Mouse (Mus musculus): Measurements from ENCODE around the gene Clec14a.
"Not testable (repeated sequence)": the region's sequence is repeated elsewhere in the genome, so short reads cannot be mapped to it uniquely, and the experiment has no call there.

Gene Clec14a

GRCm38 (mm10) chr12:58268563-58269501 is at the start of gene Clec14a:
Gene Clec14a (minus strand): TSS chr12:58269290.
- no peak for DNase-seq (ENCODE audit: low read depth, low spot score)

GRCm38 (mm10) chr12:58307835-58308234 is 38.7 kb upstream of the Clec14a start:
- no peak for DNase-seq (ENCODE audit: low read depth, low spot score)

- not testable (repeated sequence) for DNase-seq (ENCODE audit: low read depth, low spot score)
Measured at GRCm38 (mm10) chr12:58306402-58306801, 37.3 kb upstream of the Clec14a start.

- DNase-seq (ENCODE audit: low read depth, low spot score), result no peak
Measured at GRCm38 (mm10) chr12:58305567-58305966, 36.5 kb upstream of the Clec14a start.

- DNase-seq (ENCODE audit: low read depth, low spot score), result no peak
Measured at GRCm38 (mm10) chr12:58296980-58297379, 27.9 kb upstream of the Clec14a start.

- DNase-seq (ENCODE audit: low read depth, low spot score), result no peak
Measured at GRCm38 (mm10) chr12:58285912-58286311, 16.8 kb upstream of the Clec14a start.

- no peak for DNase-seq (ENCODE audit: low read depth, low spot score)
Measured at GRCm38 (mm10) chr12:58270520-58270919, 1.4 kb upstream of the Clec14a start.

GRCm38 (mm10) chr12:58269505-58269904 is 415 bp upstream of the Clec14a start:
- no peak for DNase-seq (ENCODE audit: low read depth, low spot score)

- no peak for DNase-seq (ENCODE audit: low read depth, low spot score)
Measured at GRCm38 (mm10) chr12:58268186-58268562, 916 bp downstream of the Clec14a start.

GRCm38 (mm10) chr12:58267779-58268178 is 1.3 kb downstream of the Clec14a start:
- DNase-seq (ENCODE audit: low read depth, low spot score), result no peak

- no peak for DNase-seq (ENCODE audit: low read depth, low spot score)
Measured at GRCm38 (mm10) chr12:58251901-58252300, 17.2 kb downstream of the Clec14a start.

GRCm38 (mm10) chr12:58232489-58232888 is 36.6 kb downstream of the Clec14a start:
- DNase-seq (ENCODE audit: low read depth, low spot score), result no peak

GRCm38 (mm10) chr12:58225644-58226043 is 43.4 kb downstream of the Clec14a start:
- DNase-seq (ENCODE audit: low read depth, low spot score), result no peak

- no peak for DNase-seq (ENCODE audit: low read depth, low spot score)
Measured at GRCm38 (mm10) chr12:58219078-58219477, 50.0 kb downstream of the Clec14a start.

- DNase-seq (ENCODE audit: low read depth, low spot score), result no peak
Measured at GRCm38 (mm10) chr12:58216218-58216617, 52.9 kb downstream of the Clec14a start.

Measured in CD4-positive, CD25-positive, alpha-beta regulatory T cell, adult 2 months (primary cell).